Mouse (Mus musculus) embryonic facial prominence, embryonic 13.5 days (tissue): ENCODE data around the gene Zfp651. TPM values are rescaled to one million over a fixed set of nuclear protein-coding genes. Genes with fewer than 3 reads are reported as not detected.
A peak's percentile ranks its signal among the peaks of the same experiment; 100 is the strongest.

ENCODE experiments used
- ATAC-seq: fragments of 200-750 bp; cut with Nextera tagmentation; 2 replicates; pipeline ENCODE4 v1.8.0; 2017; ENCODE audit warnings: low read depth; ENCODE audit not compliant: insufficient number of reproducible peaks, insufficient read depth, low FRiP score, low TSS enrichment
- H3K27ac ChIP-seq: fragments of 300-500 bp; sonication (generic); 2 replicates; pipeline ENCODE4 v1.5.1; 2015; ENCODE audit warnings: moderate library complexity, mild to moderate bottlenecking, inconsistent platforms
- H3K27me3 ChIP-seq: fragments of 300-500 bp; sonication (generic); 2 replicates; pipeline ENCODE4 v1.6.1; 2015; ENCODE audit warnings: mild to moderate bottlenecking, inconsistent platforms
- H3K36me3 ChIP-seq: fragments of 300-500 bp; sonication (generic); 2 replicates; pipeline ENCODE4 v1.6.1; 2015; ENCODE audit warnings: mild to moderate bottlenecking, inconsistent platforms
- H3K4me1 ChIP-seq: fragments of 300-500 bp; sonication (generic); 2 replicates; pipeline ENCODE4 v1.6.1; 2015; ENCODE audit warnings: inconsistent platforms
- H3K4me2 ChIP-seq: fragments of 300-500 bp; sonication (generic); 2 replicates; pipeline ENCODE4 v1.6.1; 2015; ENCODE audit warnings: moderate library complexity, mild to moderate bottlenecking, inconsistent platforms
- H3K4me3 ChIP-seq: fragments of 300-500 bp; sonication (generic); 2 replicates; pipeline ENCODE4 v1.5.1; 2015; ENCODE audit warnings: mild to moderate bottlenecking, inconsistent platforms
- H3K9ac ChIP-seq: fragments of 300-500 bp; sonication (generic); 2 replicates; pipeline ENCODE4 v1.6.1; 2015; ENCODE audit warnings: mild to moderate bottlenecking, inconsistent platforms
- H3K9me3 ChIP-seq: fragments of 300-500 bp; sonication (generic); 2 replicates; pipeline ENCODE4 v1.6.1; 2016; ENCODE audit warnings: inconsistent platforms
- WGBS: fragments of 180-500 bp; shearing (Covaris S2); methylation state at CpG from one replicate; pipeline ENCODE4 v1.1.7; 2015; ENCODE audit warnings: mixed read lengths; 5-methylcytosine and 5-hydroxymethylcytosine counted together
- polyA plus RNA-seq: library from polyadenylated mRNA; unstranded; fragments of >200 nt; fragmentation: Nextera tagmentation; extraction: Ambion mirVana; gene quantifications from 2 replicates; pipeline ENCODE4 v1.2.1, GENCODE M21; 2015

Gene Zfp651
- polyA plus RNA-seq, 1 experiment from 2014 or later, result 14.0 TPM

DNA sequence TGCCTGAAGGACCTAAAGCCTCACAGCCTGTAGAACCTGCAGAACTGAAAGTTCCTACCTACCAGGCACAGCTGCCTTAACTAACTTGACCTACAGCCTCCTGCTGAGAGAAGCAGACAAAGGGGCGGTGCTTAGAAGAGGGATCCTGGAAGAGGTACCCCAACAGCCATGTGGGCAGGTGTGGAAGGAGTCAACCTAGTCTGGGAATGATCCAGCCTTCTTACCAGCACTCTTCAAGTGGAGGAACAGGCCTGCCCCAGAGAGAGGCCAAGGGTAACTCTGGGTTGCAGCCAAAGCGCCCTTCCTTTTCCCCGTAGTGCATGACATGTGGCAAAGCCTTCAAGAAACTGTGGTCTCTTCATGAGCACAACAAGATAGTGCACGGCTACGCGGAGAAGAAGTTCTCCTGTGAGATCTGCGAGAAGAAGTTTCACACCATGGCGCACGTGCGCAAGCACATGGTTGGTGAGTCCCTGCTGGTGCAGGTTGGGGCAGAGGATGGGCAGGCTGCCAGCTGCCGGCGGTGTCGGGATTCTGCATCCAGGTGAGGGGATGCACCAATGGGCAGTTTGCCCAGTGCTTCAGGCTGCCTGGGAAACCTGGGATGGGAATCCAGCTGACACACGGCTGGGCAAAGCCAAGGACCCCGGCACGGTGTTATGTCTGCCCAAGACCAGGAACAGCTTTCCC lies 6.2 kb downstream of the Zfp651 start:
- Histone ChIP-seq H3K9ac (no peak overlapping the region), H3K27me3 (no peaks in the 10 kb centered on the region), H3K36me3 (peaks cover 71% of the 10 kb centered on the region), H3K4me3 (no peak overlapping the region), H3K27ac (no peak overlapping the region), H3K4me1 (peaks cover 33% of the 10 kb centered on the region), H3K4me2 (no peak overlapping the region), H3K9me3 (no peaks in the 10 kb centered on the region)
- no peak for ATAC-seq
- WGBS, result 93% methylated on average over 16 of the region's 16 CpGs

GRCm38 (mm10) chr9:121772412-121772811 lies 13.3 kb downstream of the Zfp651 start:
- 76% methylated on average over 5 of the region's 5 CpGs for WGBS
- H3K9me3 ChIP-seq, result no peaks in the 10 kb centered on the region
- no peak for ATAC-seq

DNA sequence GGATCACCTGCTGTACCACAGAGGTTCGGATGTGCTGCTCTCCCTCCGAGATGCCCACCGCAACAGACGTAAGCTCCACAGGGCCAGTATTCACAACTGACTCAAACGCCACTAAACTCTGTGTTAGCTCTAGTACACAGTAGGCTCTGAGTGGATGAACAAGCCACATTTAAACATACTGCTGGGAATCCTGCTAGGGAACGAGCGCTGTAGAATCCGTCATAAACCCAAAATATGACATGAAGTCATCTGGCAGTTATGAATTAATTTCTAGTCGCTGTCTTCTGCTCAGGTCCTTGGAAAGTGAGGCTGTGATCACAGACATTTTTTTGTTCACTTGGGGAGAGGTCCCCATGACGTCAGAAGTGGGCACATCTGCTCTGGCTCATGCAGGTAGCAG lies 16.8 kb downstream of the Zfp651 start:
- peaks cover 49% of the 10 kb centered on the region for H3K27me3 ChIP-seq
- H3K4me1 ChIP-seq, result peaks cover 11% of the 10 kb centered on the region
- no peak overlapping the region for H3K27ac ChIP-seq
- 83% methylated on average over 10 of the region's 10 CpGs for WGBS
- H3K9me3 ChIP-seq, result no peaks in the 10 kb centered on the region
- no peak overlapping the region for H3K4me3 ChIP-seq
- ATAC-seq, result no peak
- H3K4me2 ChIP-seq, result no peak overlapping the region
- no peak overlapping the region for H3K9ac ChIP-seq
- no peaks in the 10 kb centered on the region for H3K36me3 ChIP-seq

More at GRCm38 (mm10) chr9:121772412-121772811, 13.3 kb downstream of the Zfp651 start:
- peaks cover 9% of the 10 kb centered on the region for H3K4me1 ChIP-seq
- H3K4me3 ChIP-seq, result no peak overlapping the region
- H3K9ac ChIP-seq, result no peak overlapping the region
- no peak overlapping the region for H3K4me2 ChIP-seq
- H3K27ac ChIP-seq, result no peak overlapping the region
- peaks cover 21% of the 10 kb centered on the region for H3K27me3 ChIP-seq
- H3K36me3 ChIP-seq, result peaks cover 17% of the 10 kb centered on the region

- Histone ChIP-seq H3K9ac (no peak overlapping the region), H3K27me3 (peaks cover 49% of the 10 kb centered on the region), H3K4me2 (no peak overlapping the region), H3K36me3 (no peaks in the 10 kb centered on the region), H3K4me1 (peaks cover 11% of the 10 kb centered on the region), H3K27ac (no peak overlapping the region), H3K9me3 (no peaks in the 10 kb centered on the region), H3K4me3 (no peak overlapping the region)
- no peak for ATAC-seq
- WGBS, result 76% methylated on average over 7 of the region's 7 CpGs
Measured at GRCm38 (mm10) chr9:121776511-121776910, 17.4 kb downstream of the Zfp651 start.

- peaks cover 49% of the 10 kb centered on the region for H3K27me3 ChIP-seq
- ATAC-seq, result no peak
- H3K9ac ChIP-seq, result peak within 1 kb of the TSS; percentile 51
- WGBS, result 17% methylated on average over 30 of the region's 30 CpGs
- H3K4me3 ChIP-seq, result peak within 1 kb of the TSS; percentile 39
- H3K36me3 ChIP-seq, result no peaks in the 10 kb centered on the region
- H3K9me3 ChIP-seq, result no peaks in the 10 kb centered on the region
- peaks cover 11% of the 10 kb centered on the region for H3K4me1 ChIP-seq
- H3K27ac ChIP-seq, result no peak within 1 kb of the TSS
- peak within 1 kb of the TSS; percentile 73 for H3K4me2 ChIP-seq
Measured at GRCm38 (mm10) chr9:121777484-121778065, 18.4 kb downstream of the Zfp651 start, which contains the start of gene Klhl40. Gene Klhl40, plus strand, starts transcription at chr9:121777607.

DNA sequence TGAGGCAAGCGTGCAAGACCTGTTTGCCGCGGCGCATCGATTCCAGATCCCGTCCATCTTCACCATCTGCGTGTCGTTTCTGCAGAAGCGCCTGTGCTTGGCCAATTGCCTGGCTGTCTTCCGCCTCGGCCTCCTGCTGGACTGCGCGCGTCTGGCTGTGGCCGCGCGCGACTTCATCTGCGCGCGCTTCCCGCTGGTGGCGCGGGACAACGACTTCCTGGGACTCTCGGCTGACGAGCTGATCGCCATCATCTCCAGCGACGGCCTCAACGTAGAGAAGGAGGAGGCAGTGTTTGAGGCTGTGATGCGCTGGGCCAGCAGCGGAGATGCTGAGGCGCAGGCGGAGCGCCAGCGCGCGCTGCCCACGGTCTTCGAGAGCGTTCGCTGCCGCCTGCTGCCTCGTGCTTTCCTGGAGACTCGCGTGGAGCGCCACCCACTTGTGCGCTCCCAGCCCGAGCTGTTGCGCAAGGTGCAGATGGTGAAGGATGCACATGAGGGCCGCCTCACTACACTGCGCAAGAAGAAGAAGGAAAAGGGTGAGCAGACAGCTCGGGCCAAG lies 19.0 kb downstream of the Zfp651 start:
- H3K4me2 ChIP-seq, result peak overlapping the region; percentile 73
- no peaks in the 10 kb centered on the region for H3K36me3 ChIP-seq
- peaks cover 49% of the 10 kb centered on the region for H3K27me3 ChIP-seq
- 12% methylated on average over 54 of the region's 54 CpGs for whole genome bisulfite sequencing
- no peak overlapping the region for H3K27ac ChIP-seq
- H3K4me3 ChIP-seq, result peak overlapping the region; percentile 39
- no peaks in the 10 kb centered on the region for H3K9me3 ChIP-seq
- peaks cover 11% of the 10 kb centered on the region for H3K4me1 ChIP-seq
- H3K9ac ChIP-seq, result peak overlapping the region; percentile 51
- no peak for ATAC-seq

DNA sequence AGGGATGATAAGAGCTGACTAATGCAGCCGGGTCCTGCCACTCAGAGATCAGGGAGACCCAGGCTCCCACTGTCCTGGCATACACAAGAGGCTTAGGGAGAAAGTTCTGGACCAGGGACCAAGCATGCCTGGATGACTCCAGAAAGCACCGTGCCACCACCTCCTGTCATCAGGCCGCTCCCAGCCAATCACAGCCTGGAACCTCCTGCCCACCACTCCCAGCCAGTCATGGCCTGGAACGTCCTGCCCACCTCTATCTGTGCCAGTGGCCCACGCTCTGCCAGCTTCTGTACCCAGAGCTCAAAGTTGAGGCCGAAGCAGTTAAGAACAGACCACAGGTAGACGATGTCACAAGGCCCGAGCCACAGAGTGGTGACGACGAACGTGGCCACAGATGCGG lies 25.7 kb downstream of the Zfp651 start:
- no peak for ATAC-seq
- no peak overlapping the region for H3K4me3 ChIP-seq
- H3K36me3 ChIP-seq, result no peaks in the 10 kb centered on the region
- no peak overlapping the region for H3K27ac ChIP-seq
- no peaks in the 10 kb centered on the region for H3K4me1 ChIP-seq
- H3K9me3 ChIP-seq, result no peaks in the 10 kb centered on the region
- no peak overlapping the region for H3K4me2 ChIP-seq
- no peak overlapping the region for H3K9ac ChIP-seq
- 85% methylated on average over 12 of the region's 12 CpGs for WGBS
- H3K27me3 ChIP-seq, result peaks cover 5% of the 10 kb centered on the region

DNA sequence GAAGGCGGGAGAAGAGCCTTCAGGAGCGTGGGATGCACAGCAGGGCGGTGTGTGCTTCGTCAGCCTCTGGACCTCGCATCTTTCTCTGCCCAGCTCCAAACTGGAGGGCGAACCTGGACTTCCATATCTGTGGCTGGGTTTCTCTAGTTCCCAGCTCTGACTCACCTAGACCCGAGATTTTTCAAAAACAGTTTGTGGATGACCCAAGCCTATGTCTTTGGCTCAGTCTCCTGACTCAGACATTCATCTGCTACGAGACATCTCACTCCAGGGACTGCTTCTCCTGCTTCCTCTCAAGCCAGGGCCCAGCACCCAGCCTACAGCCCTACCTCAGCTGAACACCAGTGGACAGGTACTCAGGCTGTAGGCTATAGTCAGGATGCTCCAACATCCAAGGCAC lies 26.1 kb downstream of the Zfp651 start:
- no peak for ATAC-seq
- Histone ChIP-seq H3K4me3 (no peak overlapping the region), H3K4me2 (no peak overlapping the region)

DNA sequence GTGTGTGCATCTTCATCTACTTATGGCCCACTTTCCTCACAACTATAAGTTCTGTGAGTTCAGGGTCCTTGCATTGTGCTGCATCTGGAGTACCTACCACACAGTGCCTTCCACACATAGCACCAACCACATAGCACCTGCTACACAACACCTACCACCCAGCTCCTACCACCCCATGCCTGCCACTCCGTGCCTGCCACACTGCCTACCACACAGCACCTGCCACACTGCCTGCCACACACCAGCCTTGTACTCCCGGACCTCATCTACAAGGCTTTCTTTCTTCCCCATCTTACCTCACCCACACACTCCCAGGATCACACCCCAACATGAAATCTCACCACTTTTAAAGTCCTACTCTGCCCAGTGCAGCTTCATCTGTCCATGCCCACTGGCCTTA lies 27.2 kb downstream of the Zfp651 start:
- no peak for ATAC-seq
- 76% methylated on average over 2 of the region's 2 CpGs for WGBS

More for the DNA sequence above, 26.1 kb downstream of the Zfp651 start:
- Histone ChIP-seq H3K27me3 (peaks cover under 1% of the 10 kb centered on the region; the same call in 1 of the 2 replicates), H3K4me1 (no peaks in the 10 kb centered on the region), H3K9me3 (no peaks in the 10 kb centered on the region), H3K27ac (no peak overlapping the region), H3K36me3 (no peaks in the 10 kb centered on the region), H3K9ac (no peak overlapping the region)
- WGBS, result 84% methylated on average over 8 of the region's 8 CpGs

GRCm38 (mm10) chr9:121791206-121791605 lies 32.1 kb downstream of the Zfp651 start:
- Histone ChIP-seq H3K4me1 (no peaks in the 10 kb centered on the region), H3K4me3 (no peak overlapping the region), H3K9ac (no peak overlapping the region), H3K27ac (no peak overlapping the region), H3K36me3 (no peaks in the 10 kb centered on the region), H3K4me2 (no peak overlapping the region), H3K27me3 (no peaks in the 10 kb centered on the region), H3K9me3 (no peaks in the 10 kb centered on the region)
- ATAC-seq, result no peak
- WGBS, result 10% methylated on average over 5 of the region's 5 CpGs

More for the DNA sequence above, 27.2 kb downstream of the Zfp651 start:
- no peaks in the 10 kb centered on the region for H3K9me3 ChIP-seq
- no peaks in the 10 kb centered on the region for H3K27me3 ChIP-seq
- no peak overlapping the region for H3K4me3 ChIP-seq
- no peaks in the 10 kb centered on the region for H3K36me3 ChIP-seq
- H3K4me1 ChIP-seq, result no peaks in the 10 kb centered on the region
- H3K9ac ChIP-seq, result no peak overlapping the region
- no peak overlapping the region for H3K27ac ChIP-seq
- no peak overlapping the region for H3K4me2 ChIP-seq

GRCm38 (mm10) chr9:121791757-121792521 lies 32.8 kb downstream of the Zfp651 start, which contains the start of gene Hhatl:
Gene Hhatl, minus strand, starts transcription at chr9:121792507.
- no peaks in the 10 kb centered on the region for H3K4me1 ChIP-seq
- no peak for ATAC-seq
- 43% methylated on average over 24 of the region's 24 CpGs for WGBS
- H3K4me2 ChIP-seq, result no peak within 1 kb of the TSS
- no peaks in the 10 kb centered on the region for H3K27me3 ChIP-seq
- H3K36me3 ChIP-seq, result no peaks in the 10 kb centered on the region
- H3K9ac ChIP-seq, result no peak within 1 kb of the TSS
- H3K4me3 ChIP-seq, result no peak within 1 kb of the TSS
- H3K9me3 ChIP-seq, result no peaks in the 10 kb centered on the region
- H3K27ac ChIP-seq, result no peak within 1 kb of the TSS
